ENCODE assay signal across 9 mouse cellular contexts in the genomic region with DNA sequence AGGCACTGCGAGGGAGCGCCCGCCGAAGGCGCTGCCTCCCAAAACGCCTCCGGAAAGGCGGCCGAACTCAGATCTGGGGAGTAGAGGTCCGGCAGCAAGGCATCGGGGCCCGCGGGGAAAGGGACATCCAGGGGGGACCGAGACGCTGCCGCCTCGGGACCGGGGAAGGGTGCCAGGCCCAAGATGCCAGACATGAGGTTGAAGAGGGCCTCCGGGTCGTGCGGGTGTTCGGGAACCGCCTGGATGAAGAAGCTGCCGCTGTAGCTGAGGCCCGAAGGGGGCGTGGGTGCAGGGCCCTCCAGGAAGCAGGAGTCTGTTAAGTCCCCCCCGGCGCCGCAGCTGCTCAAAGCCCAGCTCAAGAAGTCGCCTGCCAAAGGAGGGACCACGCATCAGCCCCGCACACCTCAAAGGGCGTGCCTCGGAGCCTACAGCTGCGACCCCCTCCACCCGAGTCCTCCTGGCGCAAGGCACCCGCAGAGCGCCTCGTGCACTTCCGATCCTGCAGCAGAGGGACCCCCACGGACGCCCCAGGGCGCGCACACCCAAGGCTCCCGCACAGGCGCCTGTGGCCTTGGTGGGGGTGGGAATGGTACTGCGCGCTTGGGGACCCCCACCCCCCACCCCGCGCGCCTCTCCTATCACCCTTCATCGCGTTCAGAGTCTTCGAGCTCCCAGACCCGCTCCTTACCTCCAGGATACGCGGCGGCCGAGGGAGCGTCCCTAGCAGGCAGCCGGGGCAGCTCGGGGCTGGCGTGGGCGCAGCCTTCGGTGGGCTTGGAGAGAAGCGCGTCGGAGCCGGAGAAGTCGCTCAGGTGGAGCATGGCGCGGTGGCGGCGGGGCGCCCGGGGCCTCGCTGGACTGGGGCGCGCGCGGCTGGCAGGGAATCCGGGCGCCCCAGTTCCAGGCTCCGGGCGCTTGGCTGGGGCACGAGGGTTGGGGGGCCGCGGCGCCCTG. TPM values are rescaled to one million over a fixed set of nuclear protein-coding genes. Genes with fewer than 3 reads are reported as not detected.
DNase-seq lines count a peak whose midpoint lies in the region; ATAC-seq and TF ChIP-seq lines count a peak whose summit lies in the region.
"Had no signal": no experiment of that assay in that cellular context is flagged by ENCODE, and none has a peak within 500 bp of the region (broad histone marks: within the 10 kb centered on the region; RNA-seq: fewer than 3 reads in every experiment).

No protein-coding gene starts in this region.

- peaks cover 27% of the 10 kb centered on the region for H3K4me1 ChIP-seq in forebrain, embryonic 12.5 days
- H3K4me1 ChIP-seq in olfactory bulb, adult 2 months (ENCODE audit: control insufficient read depth, insufficient read depth, low read length), result peaks cover 19% of the 10 kb centered on the region

- ATAC-seq in forebrain, embryonic 12.5 days (ENCODE audit: low FRiP score), result peak; percentile 33; the same call in 1 of the 2 replicates

- H3K27ac ChIP-seq in layer of hippocampus, adult 2 months, result peak overlapping the region; percentile 93
- no peak overlapping the region for H3K27ac ChIP-seq in forebrain, embryonic 12.5 days
- H3K27ac ChIP-seq in olfactory bulb, adult 2 months (ENCODE audit: insufficient read depth, low read depth, low read length), result peak overlapping the region; percentile 60

- intact Hi-C loops in left cerebral cortex, postnatal 4 days (cut with DNase I), result no loop called here

- no peaks in the 10 kb centered on the region for H3K36me3 ChIP-seq in forebrain, embryonic 12.5 days (replicated peaks)

- H3K9me3 ChIP-seq in forebrain, embryonic 12.5 days, result no peaks in the 10 kb centered on the region

- H3K9ac ChIP-seq in forebrain, embryonic 12.5 days, result 0 out of 2 replicates have a peak overlapping the region, but pooled peaks have one; percentile 21

- no peak for TF ChIP-seq POLR2A in olfactory bulb, adult 2 months (IDR thresholded peaks at IDR 0.05; ENCODE audit: insufficient read depth, low read depth, low read length)

- peak in 1 of 2 experiments; percentile 34 for DNase-seq in layer of hippocampus, adult 2 months (ENCODE audit: low spot score in 2 of 2)
- DNase-seq in layer of hippocampus, adult 9-10 months (ENCODE audit: low spot score), result no peak
- peak; percentile 41 for DNase-seq in cerebellum, adult 11 months
- peak; percentile 17 for DNase-seq in left cerebral cortex, postnatal 4 days
- DNase-seq in urinary bladder, adult 2 months (ENCODE audit: low spot score), result no peak
- no peak for DNase-seq in lung, adult 18-20 months

- 0 out of 2 replicates have a peak, but pooled peaks have one; percentile 10 for TF ChIP-seq CTCF in layer of hippocampus, adult 2 months (conservative IDR thresholded peaks at IDR 0.05)
- TF ChIP-seq CTCF in olfactory bulb, adult 2 months (IDR thresholded peaks at IDR 0.05; ENCODE audit: insufficient read depth, low read depth, low read length), result no peak

- peaks cover 93% of the 10 kb centered on the region for H3K27me3 ChIP-seq in forebrain, embryonic 12.5 days

- H3K4me2 ChIP-seq in forebrain, embryonic 12.5 days, result peak overlapping the region; percentile 70

- WGBS in forebrain, embryonic 12.5 days, result under 1% methylated on average over 80 of the region's 90 CpGs
- WGBS in olfactory bulb, adult 2 months, result 1% methylated on average over 82 of the region's 90 CpGs

- peak overlapping the region; percentile 63 for H3K4me3 ChIP-seq in layer of hippocampus, adult 2 months
- H3K4me3 ChIP-seq in forebrain, embryonic 12.5 days (replicated peaks), result peak overlapping the region; percentile 44
- H3K4me3 ChIP-seq in olfactory bulb, adult 2 months (ENCODE audit: insufficient read depth, low read depth, low read length), result peak overlapping the region; percentile 77

RNA-seq across cellular contexts. Expression of a gene that starts 0.5 kb away (rescaled TPM):
- 10 to 100 TPM; 20.5 to 27.6 TPM for total RNA-seq in layer of hippocampus, adult 2 months (2021)
- not detected in 2 replicates for polyA plus RNA-seq in forebrain, embryonic 12.5 days (2016; fragmentation: Nextera tagmentation; extraction: Ambion mirVana)
- 1 to 10 TPM; 4.7 to 6.0 TPM for total RNA-seq in left cerebral cortex, postnatal 4 days (2021)
- polyA plus RNA-seq in olfactory bulb, adult 2 months (2012; ENCODE audit: insufficient read depth, insufficient read length, low replicate concordance, missing spikeins), result not detected in 2 replicates
- 0.03 TPM in 1 of 2 replicates, not detected in the other for polyA plus RNA-seq in urinary bladder, adult 2 months (2012; rRNA removed)
- total RNA-seq: liver, adult 2 months had no signal
- polyA plus RNA-seq: liver, adult 2 months had no signal

RNA-seq across cellular contexts. Expression of a gene that starts 10.1 kb away (rescaled TPM):
- 10 to 100 TPM; 84.7 to 90.8 TPM for total RNA-seq in layer of hippocampus, adult 2 months (2021)
- 1.9 and 2.6 TPM in 2 replicates for polyA plus RNA-seq in forebrain, embryonic 12.5 days (2016; fragmentation: Nextera tagmentation; extraction: Ambion mirVana)
- 10 to 100 TPM; 88.6 to 89.6 TPM for total RNA-seq in left cerebral cortex, postnatal 4 days (2021)
- polyA plus RNA-seq in olfactory bulb, adult 2 months (2012; ENCODE audit: insufficient read depth, insufficient read length, low replicate concordance, missing spikeins), result not detected in 2 replicates
- 2.2 TPM in 2 replicates for polyA plus RNA-seq in urinary bladder, adult 2 months (2012; rRNA removed)
- total RNA-seq: liver, adult 2 months had no signal
- polyA plus RNA-seq: liver, adult 2 months had no signal

Comparison
In these comparisons a context has a peak if more than half of its experiments do, and no peak if none do; other contexts are left out.
1. DNase-seq: peak in cerebellum, adult 11 months (single experiment) and left cerebral cortex, postnatal 4 days (single experiment); none in layer of hippocampus, adult 9-10 months (single experiment), urinary bladder, adult 2 months (single experiment) and lung, adult 18-20 months (0 of 2).
2. Peak in every context shown above with its lines, with median percentiles within 50 percentile points of each other: H3K4me3 ChIP-seq.